Mouse (Mus musculus) myocyte (in vitro differentiated cells): ENCODE measurements around the gene Eipr1.

Source experiments
- MAX ChIP-seq: IDR thresholded peaks from one replicate; pipeline ENCODE4 v1.6.1; 2011; ENCODE audit warnings: low read depth, mild to moderate bottlenecking, control low read depth
- POLR2A ChIP-seq: IDR thresholded peaks from one replicate; pipeline ENCODE4 v1.6.1; 2011; ENCODE audit warnings: low read depth, mild to moderate bottlenecking, control low read depth, moderate library complexity; ENCODE audit not compliant: insufficient read length
- TCF12 ChIP-seq: IDR thresholded peaks from one replicate; pipeline ENCODE4 v1.6.1; 2011; ENCODE audit warnings: mild to moderate bottlenecking, control low read depth; ENCODE audit not compliant: poor library complexity, insufficient read depth, severe bottlenecking
- USF1 ChIP-seq: IDR thresholded peaks from one replicate; pipeline ENCODE4 v1.6.1; 2011; ENCODE audit warnings: low read depth, mild to moderate bottlenecking, control low read depth, moderate library complexity

DNA sequence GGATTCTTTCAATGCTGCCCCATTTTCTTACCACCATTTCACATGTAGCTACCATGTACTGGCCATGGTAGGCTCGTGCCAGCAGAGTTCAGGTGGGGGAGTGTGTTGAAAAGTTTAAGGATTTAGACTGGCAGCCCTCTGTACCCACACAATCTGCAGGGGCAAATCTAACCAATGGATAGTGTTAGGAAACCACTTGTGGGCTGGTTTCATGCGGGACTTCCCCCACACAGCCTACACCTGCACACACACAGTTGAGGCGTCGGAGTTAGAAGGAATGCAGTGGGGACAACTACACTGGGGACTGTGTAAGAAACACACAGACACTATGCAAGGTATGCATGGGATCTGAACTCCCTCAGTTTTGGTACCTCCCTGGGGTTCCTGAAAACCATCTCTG lies 25.4 kb upstream of the Eipr1 start:
- TF ChIP-seq POLR2A: no peak
- no peak for TF ChIP-seq MAX
- no peak for TF ChIP-seq TCF12
- no peak for TF ChIP-seq USF1
